Mouse (Mus musculus): ENCODE results near the gene Fbxw4.
"Not testable (repeated sequence)": the region's sequence is repeated elsewhere in the genome, so short reads cannot be mapped to it uniquely, and the experiment has no call there.

Fbxw4 gene

DNA sequence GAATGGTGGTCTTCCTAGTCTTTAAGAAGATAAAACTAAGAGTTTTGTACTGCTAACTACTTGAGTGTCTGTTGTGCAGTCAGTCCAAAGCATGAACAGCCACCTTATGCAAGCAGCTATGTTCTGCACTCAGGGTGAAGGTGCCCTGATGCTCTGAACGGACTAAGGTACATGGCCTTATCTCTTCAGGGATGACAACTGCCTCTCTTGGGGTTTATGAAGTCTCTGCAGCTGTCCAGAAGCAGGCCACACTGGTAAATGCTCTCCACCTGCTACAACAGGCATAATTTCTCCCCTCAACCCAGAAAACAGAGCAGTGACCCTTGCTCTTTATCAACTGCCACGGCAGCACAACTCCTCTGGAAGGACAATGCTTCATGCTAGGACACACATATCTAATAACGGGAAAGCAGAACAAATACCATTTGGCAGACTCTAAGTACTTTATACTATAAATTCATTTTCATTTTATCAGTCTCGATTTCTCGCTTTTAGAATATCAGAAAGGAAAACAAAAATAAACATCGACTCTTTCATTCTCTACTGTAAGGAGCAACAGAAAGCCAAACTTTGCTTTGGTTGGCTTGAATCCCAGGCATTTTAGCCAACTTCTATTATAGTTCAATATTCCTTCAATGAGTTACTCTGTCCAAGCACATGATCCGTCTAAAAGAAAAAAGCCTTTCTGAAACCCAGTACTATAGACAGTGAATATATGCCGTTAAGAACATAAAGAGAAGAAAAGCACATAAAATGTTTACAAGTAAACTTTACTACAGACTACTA lies 3.1 kb downstream of the Fbxw4 start:
- DNase-seq (ENCODE audit: low spot score in 2 of 2): no peak

DNA sequence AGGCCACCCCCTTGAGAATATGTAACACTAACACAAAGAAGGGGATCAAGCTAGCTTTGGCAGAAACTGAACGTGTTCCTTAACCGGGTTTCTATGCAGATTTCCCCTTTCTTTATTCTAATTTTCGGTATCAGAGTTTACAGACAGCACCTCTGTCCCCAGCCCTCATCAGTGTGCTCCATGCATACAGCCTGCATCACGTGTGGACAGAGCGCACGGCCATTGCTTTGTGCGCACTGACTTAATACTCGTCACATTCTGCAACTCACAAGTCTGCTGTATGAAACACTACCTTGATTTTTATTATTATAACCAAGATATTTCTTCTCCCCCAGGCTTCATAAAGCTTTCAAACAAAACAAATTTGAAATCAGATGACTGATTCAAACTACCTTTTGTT lies 4.2 kb downstream of the Fbxw4 start:
- no peak for DNase-seq (ENCODE audit: low spot score in 2 of 2)

DNA sequence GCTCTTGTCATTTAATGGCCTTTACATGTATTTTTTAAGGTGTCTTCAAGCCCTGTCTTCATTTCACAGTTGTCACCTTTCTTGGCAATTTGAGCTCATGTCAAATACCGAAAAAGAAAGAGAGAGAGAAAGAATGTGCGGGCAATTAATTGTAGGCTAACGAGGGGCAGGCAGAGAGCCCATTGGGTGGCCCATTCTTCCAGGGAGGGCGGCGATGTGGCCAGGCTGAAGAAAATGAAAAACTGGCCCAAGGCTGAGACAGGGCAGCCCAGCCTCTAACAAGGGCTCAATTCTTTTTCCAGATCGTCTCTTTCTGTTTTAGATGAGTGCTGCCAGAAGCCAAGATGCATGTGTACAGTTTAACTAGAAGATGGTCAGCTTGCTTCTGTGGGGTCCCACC lies 6.1 kb downstream of the Fbxw4 start:
- DNase-seq (ENCODE audit: low spot score in 2 of 2): no peak

DNA sequence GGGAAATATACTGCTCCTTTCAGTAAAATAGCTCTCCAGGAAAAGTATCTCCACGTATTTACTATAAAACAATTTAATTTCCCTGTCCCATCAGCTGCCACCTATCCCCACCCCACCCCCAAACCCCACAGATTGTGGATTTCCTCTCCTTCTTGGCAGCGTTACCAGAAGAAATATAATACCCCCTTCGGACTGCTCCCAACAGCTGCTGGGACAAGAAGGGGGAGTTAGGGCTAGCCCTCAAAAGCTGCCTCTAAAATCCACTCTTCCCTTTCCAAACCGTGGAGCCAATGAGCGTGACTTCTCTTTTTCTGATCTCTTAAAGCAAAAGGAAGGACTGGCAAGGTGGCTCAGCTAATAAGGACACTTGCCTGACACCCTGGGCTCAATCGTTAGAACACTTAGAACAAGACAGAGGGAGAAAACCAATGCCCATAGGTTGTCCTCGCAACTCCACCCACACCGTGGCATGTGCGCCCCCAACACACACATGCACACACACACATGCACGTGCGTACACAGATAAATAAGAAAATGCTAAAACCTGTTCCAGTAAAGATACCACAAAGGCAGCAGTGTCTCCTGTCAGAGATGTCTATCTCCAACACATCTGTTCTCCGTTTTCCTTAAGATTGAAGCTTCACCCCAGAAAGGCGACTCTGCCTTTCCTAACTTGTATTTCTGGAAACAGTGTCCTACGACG lies 7.7 kb downstream of the Fbxw4 start:
- no peak for DNase-seq (ENCODE audit: low spot score in 2 of 2)

DNA sequence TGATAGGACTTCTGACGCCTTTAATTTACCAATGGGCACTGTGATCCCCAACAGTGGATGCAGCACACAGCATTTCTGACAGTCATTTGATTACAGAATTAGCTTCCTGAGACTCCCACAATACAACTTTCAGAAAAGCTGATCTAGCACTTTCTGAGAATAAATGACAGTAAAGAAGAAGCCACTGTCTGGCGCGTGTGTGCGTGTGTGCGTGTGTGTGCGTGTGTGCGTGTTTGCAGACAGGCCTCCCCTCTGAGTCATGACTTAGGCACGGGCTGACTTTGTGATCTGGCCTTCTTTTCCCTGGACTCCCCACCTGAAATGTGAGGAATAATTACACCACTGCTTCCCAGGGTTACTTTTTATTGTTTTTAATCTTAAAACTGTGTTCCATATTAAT lies 8.6 kb downstream of the Fbxw4 start:
- DNase-seq (ENCODE audit: low spot score in 2 of 2): no peak

DNA sequence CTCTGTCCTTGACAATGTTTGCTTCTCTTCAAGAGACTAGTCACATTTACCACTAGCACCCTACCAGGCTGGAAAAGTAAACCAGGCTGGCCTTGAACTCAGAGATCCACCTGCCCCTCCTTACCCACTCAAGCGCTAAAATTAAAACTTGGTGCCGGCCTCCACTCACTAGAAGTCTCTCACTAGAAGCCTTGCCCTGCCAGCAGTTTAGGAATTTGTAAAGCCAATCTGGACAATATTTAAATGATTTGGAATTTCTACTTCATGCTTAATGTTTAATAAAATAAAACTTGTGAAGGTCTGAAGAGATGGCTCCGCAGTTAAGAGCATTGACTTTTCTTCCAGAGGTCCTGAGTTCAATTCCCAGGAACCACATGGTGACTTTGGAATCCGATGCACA lies 10.3 kb downstream of the Fbxw4 start:
- DNase-seq (ENCODE audit: low spot score in 2 of 2): no peak

DNA sequence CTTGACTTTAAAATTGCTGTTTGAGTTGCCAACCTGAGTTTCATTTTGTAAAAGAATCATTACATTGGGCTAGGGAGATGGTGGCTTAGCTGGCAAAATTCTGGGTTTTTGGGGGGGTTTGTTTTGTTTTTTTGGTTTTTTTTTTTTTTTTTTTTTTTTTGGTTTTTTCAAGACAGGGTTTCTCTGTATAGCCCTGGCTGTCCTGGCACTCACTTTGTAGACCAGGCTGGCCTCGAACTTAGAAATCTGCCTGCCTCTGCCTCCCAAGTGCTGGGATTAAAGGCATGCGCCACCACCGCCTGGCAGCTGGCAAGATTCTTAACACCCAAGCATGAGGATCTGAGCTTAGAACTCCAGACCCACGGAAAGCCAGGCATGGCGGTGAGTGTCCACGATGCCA lies 11.6 kb downstream of the Fbxw4 start:
- DNase-seq (ENCODE audit: low spot score in 2 of 2): not testable (repeated sequence)

DNA sequence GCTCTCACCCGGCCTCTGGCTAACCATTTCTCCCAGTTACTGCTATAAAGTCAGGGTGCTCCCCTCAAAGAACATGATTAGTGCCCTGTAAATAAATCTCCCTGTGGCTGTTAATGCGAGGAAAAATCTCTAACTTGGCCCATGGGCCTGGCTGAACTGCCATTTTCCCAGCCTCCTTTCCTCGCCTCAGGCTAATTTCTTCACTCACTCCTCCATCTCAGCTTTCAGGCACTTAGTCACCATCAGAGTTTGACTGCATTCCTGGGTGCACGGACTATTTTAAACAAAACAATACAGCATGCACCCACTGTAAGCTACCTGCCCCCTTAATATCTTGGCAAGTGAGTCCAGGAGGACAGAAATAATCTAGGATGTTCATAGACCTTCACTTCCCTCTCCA lies 13.2 kb downstream of the Fbxw4 start:
- no peak for DNase-seq (ENCODE audit: low spot score in 2 of 2)

DNA sequence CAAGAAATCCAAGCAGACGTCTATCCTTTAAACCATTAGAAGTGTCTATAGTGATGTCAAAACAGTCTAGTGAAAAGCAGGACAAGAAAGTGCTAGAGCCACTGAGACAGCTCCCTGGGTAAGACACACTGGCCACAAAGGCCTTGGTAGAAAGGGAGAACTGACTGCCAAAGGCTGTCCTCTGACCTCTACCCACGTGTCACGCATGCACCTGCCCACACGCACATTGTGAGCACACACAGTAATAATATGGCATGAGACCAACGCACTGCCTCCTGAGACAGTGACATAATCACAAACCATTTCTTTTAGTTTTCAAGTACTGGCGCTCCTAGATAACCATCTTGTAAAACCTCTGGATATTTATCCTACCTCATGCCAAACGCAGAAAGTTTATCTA lies 19.4 kb downstream of the Fbxw4 start:
- DNase-seq (ENCODE audit: low spot score in 2 of 2): no peak

DNA sequence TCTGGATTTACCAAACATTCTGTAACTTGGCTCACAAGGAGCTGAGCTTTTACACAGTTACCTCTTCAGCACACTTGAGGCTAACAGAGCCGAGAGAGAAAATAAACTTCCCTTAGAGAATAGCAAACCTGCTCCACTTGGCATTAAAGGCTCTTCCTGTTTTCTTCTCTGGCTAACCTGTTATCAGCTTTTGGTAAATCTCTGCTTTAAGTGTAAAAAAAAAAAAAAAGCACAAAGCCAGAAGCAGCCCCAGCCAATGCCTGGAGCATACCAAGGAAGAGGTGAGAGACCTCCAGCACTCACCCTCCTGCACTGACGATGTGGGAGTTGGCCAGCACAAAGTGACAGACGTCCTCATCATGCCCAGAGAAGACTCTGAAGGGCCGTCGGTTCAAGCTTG lies 24.2 kb downstream of the Fbxw4 start:
- DNase-seq (ENCODE audit: low spot score in 2 of 2): no peak

DNA sequence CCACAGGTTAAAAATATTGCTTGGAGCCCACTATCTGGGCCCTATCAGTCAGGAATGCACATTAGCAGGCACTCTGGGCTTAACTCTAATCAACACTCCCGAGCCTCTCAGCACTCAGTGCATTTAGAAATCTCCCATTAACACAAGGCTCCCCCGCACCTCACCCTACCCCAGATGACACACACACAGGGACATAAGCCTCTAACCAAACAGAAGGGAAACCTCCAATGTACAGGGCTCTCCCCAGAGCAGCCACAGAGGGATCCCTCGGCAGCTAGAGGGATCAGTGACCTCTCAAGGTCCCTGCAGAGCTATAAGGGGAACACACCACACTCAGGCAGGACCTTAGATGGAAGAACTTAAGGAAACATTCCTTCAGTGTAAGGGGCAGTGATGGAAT lies 28.5 kb downstream of the Fbxw4 start:
- no peak for DNase-seq (ENCODE audit: low spot score in 2 of 2)

DNA sequence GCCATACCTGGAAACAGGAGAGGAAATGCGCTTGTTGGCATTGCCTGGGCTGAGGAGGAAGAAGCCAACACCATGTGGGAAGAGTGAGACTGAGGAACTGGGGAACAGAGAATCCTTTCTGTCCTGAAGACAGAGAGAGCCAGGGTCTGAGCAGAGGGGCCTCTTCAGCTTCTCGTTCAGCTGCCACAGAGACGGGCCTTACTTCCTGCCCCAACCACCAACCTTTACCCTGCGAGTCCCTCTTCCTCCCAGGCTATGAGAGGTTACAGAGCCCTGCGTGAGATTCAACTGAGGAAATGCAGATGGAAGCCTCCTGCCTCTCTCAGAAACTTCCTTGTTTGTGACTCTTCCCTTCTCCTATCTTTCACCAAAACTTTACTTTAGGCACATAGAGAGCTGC lies 29.2 kb downstream of the Fbxw4 start:
- DNase-seq (ENCODE audit: low spot score in 2 of 2): no peak

DNA sequence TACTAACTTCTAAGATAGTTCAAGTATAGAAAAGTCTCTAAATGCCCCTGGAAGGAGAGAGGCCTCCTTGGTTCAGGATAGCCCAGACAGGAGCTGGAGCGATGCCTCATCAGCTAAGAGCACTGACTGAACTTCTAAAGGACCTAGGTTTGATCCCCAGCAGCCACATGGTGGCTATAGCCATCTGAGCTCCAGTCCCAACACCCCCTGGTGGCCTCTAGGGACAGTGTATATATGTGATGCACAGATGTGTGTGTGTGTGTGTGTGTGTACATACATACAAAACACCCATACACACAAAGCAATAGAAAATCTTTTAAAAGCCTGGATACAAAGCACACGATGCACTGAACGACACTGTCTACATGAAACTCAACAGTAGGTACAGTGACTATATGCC lies 30.9 kb downstream of the Fbxw4 start:
- DNase-seq (ENCODE audit: low spot score in 2 of 2): no peak

DNA sequence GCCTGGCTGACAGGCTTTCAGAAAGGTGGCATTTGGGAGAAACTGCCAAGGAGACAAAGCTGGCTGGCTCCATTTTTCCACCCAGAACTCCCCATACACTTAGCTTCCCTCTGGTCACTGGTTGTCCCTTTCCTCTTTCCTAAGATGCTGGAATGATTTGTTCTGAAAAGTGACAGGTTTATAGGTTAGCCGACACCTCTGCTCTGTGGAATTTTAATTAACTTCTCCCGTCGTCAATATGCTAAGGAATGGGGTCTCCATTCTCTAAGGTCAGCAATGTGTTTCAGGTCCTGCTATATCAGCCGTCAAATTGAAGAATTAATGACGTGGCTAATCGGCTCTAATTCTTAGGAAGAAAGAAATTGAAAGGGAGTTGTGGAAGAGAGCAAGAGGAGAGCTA lies 31.5 kb downstream of the Fbxw4 start:
- no peak for DNase-seq (ENCODE audit: low spot score in 2 of 2)

DNA sequence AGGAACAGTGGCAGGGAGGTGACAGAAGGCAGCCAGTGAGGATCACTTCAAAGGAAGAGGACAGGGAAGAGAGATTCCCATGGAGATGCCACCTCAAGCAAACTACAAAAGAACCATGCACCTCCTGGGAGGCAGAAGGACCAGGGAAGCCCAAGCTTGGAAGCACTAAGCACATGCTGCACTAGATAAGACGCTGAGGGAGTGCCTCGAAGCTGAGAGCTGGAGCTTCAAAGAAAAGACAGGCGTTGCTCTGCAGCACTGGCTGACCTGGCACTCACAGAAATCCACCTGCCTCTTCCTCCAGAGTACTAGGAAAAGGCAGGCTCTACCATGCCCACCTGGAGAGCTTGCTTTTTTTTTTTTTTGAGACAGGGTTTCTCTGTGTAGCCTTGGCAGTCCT lies 33.1 kb downstream of the Fbxw4 start:
- no peak for DNase-seq (ENCODE audit: low spot score in 2 of 2)

DNA sequence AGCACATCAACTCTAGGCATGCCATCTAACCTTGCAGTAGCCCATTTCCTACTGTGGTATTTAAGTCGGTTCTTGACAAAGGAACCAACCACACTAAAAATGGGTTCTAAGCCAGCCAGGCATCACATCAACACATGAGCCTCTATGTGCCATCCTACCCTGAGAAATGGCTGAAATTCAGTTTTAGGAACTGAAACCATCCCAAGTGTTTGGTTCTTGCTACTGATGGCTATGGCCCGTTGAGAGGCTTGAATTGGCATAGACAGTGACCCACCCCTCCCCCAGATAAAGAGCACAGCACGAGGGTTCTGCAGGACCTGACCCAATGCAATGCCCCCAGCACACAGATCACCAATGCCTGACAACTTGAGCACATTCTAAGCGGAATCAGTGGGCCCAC lies 36.4 kb downstream of the Fbxw4 start:
- DNase-seq (ENCODE audit: low spot score in 2 of 2): no peak

DNA sequence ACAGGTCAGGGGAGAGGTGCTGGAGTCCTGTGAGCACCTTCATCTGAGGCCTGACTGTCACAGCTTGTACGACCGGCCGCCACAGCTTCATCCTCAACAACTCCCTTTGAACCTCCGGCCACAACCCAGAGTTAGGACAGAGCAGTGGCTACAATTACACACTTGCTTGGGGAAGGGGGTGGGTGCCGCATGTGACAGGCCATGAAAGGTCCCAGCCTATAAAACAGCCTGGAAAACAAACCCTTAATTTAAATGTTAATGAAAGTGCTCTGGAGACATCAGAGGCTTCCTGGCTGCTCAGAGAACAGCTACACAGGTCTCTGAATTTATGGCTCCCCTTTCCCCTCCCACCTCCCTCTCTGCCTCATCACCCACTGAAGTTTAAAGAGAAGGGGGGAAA lies 38.0 kb downstream of the Fbxw4 start:
- DNase-seq (ENCODE audit: low spot score in 2 of 2): no peak

DNA sequence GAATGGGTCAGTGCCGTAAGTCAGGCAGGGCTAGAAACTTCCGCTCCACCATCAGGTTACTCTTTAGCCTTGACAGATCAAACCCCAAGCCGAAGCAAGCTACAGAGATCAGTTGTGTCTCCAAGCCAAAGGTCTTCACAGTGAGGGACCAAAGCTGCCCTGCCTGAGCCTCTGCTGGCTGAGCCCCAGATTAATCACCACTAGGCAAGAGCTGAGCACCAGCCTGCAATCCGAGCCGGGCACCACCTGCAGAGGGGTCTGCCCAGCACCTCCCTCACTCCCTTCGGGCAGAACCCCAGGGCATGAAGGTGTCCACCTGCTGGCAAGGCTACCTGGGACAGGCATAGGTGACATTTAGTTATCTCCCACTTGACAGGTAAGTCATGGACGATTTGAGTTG lies 39.1 kb downstream of the Fbxw4 start:
- DNase-seq (ENCODE audit: low spot score in 2 of 2): no peak

DNA sequence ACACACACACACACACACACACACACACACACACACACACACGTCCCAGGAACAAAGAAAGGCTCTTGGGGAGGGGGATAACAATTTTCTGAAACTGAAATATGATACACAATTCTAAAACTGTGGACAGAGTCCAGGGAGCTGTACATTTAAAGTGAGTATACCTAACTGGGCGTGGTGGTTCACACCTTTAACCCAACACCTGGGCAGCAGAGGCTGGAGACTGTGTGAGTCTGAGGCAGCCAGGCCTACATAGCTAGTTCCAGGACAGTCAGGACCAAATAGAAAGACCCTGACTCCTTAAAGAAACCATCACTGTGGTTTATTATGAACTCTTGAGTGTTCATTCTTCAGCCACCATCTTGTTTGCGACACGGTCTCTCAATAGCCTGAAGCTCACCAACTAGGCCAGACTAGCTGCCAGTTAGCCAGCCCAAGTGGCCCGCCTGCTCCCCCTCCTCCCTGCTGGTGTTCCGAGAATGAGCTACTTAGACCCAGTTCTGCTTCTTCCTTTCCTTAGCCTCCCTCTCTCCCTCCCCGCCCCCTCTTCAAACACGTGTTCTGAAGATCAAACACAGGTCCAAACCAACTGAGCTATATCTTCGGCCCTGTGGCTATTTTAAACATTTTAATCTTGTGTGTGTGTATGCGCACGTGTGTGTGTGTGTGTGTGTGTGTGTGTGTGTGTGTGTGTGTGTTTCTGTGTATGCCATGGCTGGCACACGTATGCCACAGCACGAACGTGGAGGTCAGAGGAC lies 40.2 kb downstream of the Fbxw4 start:
- DNase-seq (ENCODE audit: low spot score in 2 of 2): no peak

DNA sequence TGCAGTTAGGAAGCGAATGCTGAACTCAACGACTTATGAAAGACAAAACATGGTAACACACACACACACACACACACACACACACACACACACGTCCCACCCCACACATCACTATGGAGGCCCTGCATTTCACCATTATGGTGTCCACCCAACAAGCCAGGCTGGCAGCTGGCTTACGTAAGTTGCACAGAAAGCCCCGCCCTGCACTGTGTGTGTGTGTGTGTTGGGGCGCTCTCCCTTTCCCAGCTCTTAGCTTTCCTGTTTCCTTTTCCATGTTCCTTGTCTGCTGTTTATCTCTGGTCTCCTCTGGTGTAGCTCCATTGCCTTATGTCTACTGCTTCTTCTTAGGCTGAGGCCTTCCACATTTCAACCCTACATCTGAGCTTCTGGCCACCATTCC lies 41.9 kb downstream of the Fbxw4 start:
- no peak for DNase-seq (ENCODE audit: low spot score in 2 of 2)

DNA sequence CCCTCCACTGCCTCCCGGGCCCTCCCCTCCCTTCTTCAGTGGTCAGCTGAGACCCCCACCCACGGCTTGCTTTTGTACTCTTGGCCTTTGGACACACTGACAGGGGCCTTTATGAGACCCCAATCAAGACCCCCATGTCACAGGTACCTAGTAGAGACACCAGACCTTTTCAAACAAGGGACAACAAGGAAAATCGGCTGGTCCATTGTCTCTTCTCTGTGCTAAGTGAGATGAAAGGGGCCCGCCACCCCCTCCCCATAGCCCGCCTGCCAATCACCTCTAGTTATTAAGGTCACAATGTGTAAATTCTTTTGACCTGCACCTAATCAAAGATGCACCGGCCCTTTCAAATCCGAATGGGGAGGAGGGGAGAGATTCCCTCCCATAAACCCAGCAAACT lies 43.4 kb downstream of the Fbxw4 start:
- no peak for DNase-seq (ENCODE audit: low spot score in 2 of 2)

DNA sequence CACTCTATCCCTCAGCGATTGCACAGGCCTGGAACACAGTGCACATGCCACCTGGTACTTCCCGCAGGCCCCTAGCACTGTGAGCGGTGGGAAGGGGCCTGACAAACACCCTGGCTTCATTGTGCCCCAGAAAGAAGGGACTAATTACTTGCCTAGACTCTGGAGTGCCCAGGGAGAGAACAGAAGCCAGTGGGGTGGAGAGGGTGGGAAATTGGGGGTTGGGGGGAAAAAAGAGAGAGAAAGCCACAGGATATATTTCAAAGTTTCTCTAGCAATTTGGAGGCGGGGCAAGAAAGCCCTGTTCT lies 43.9 kb downstream of the Fbxw4 start:
- no peak for DNase-seq (ENCODE audit: low spot score in 2 of 2)
